ENCODE assay signal across 19 mouse cellular contexts in genomic region chr17:24586532-24586931, GRCm38 (mm10). TPM values are rescaled to one million over a fixed set of nuclear protein-coding genes. Genes with fewer than 3 reads are reported as not detected.
"Had no signal": no experiment of that assay in that cellular context is flagged by ENCODE, and none has a peak within 500 bp of the region (broad histone marks: within the 10 kb centered on the region; RNA-seq: fewer than 3 reads in every experiment).

No protein-coding gene starts in this region.

- H3K4me2 ChIP-seq: lung, embryonic 15.5 days; midbrain, embryonic 11.5 days; midbrain, embryonic 13.5 days; midbrain, embryonic 15.5 days; neural tube, embryonic 12.5 days; stomach, embryonic 15.5 days had no signal

- H3K4me3 ChIP-seq: lung, embryonic 15.5 days; megakaryocyte, embryonic 14.5 days; midbrain, embryonic 13.5 days; midbrain, embryonic 15.5 days; neural tube, embryonic 12.5 days; stomach, embryonic 15.5 days had no signal

- H3K9ac ChIP-seq: liver, postnatal 0 days; lung, embryonic 15.5 days; midbrain, embryonic 13.5 days; midbrain, embryonic 15.5 days; neural tube, embryonic 12.5 days; stomach, embryonic 15.5 days had no signal

- ATAC-seq: liver, postnatal 0 days; lung, postnatal 0 days; midbrain, embryonic 13.5 days; midbrain, embryonic 15.5 days had no signal

- H3K27me3 ChIP-seq: lung, embryonic 15.5 days; megakaryocyte, embryonic 14.5 days; midbrain, embryonic 13.5 days; midbrain, embryonic 15.5 days; neural tube, embryonic 12.5 days; stomach, embryonic 15.5 days had no signal

- H3K9me3 ChIP-seq: lung, embryonic 15.5 days; megakaryocyte, embryonic 14.5 days; midbrain, embryonic 13.5 days; midbrain, embryonic 15.5 days; neural tube, embryonic 12.5 days; stomach, embryonic 15.5 days had no signal

- H3K27ac ChIP-seq: lung, embryonic 15.5 days; macrophage; midbrain, embryonic 13.5 days; midbrain, embryonic 15.5 days; neural tube, embryonic 12.5 days; stomach, embryonic 15.5 days had no signal

- DNase-seq: liver, postnatal 0 days; lung, adult 2 months; lung, postnatal 14 days; lung, postnatal 36 days; right cerebral cortex, postnatal 14 days; thymus, adult 18-20 months; thymus, postnatal 25 days; thymus, postnatal 4 days had no signal

- H3K4me1 ChIP-seq: lung, embryonic 15.5 days; midbrain, embryonic 13.5 days; midbrain, embryonic 15.5 days; neural tube, embryonic 12.5 days; stomach, embryonic 15.5 days had no signal

RNA-seq across cellular contexts. Expression of gene Nthl1, which starts 45.9 kb away (rescaled TPM):
- total RNA-seq: monocyte, adult 5-6 weeks had no signal

RNA-seq across cellular contexts. Expression of gene Rab26, which starts 52.5 kb away (rescaled TPM):
- total RNA-seq: monocyte, adult 5-6 weeks; neutrophil, adult 5-6 weeks had no signal
- polyA plus RNA-seq: macrophage had no signal
